Mouse (Mus musculus): ENCODE measurements around the gene Uba2. TPM values are rescaled to one million over a fixed set of nuclear protein-coding genes. Genes with fewer than 3 reads are reported as not detected.

Gene Uba2
- total RNA-seq, 1 experiment: 298 TPM

DNA sequence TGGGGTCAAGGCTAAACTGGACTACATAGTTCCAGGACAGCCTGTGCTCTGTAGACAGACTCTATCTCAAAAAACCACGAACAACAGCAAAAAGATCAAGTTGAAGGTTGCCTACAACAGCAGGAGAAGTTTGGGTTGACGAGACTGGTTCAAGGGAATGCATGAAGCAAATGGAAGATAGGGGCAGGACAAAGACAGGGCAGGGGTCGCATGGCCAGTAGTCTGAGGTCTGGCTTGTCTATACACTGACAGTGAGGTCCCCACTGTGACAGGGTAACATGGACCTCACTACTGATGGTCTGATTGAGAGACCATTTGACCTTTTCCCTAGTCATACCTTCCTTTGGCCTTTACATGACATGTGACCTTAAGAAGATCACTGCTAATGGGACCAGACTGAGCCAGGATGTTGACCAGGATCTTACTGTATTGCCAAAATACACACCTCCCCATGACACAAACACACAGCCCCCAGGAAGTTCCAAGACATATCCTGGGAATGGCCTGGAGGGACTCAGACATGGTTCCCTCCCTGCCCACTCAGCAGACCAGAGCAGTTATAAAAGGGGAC, 74.4 kb downstream of the Uba2 start, which contains the start of gene Scgb1b30:
TSS of gene Scgb1b30 (plus strand) at position 521 of the 571 bp plus-strand sequence.
- Histone ChIP-seq H3K4me1 (ENCODE audit: control insufficient read depth in 2 of 2, insufficient read depth in 2 of 2, low read length in 2 of 2, poor library complexity in 1 of 2) (no peaks in the 10 kb centered on the region), H3K9ac (ENCODE audit: insufficient read depth, low read depth, low read length, poor library complexity, severe bottlenecking) (no peak within 1 kb of the TSS), H3K36me3 (ENCODE audit: control insufficient read depth, insufficient read depth, low read length, poor library complexity, severe bottlenecking) (no peaks in the 10 kb centered on the region), H3K4me3 (ENCODE audit: insufficient read depth in 1 of 2, low read depth in 1 of 2, low read length in 2 of 2, poor library complexity in 1 of 2, severe bottlenecking in 1 of 2) (no peak within 1 kb of the TSS), H3K9me3 (ENCODE audit: control insufficient read depth, insufficient read depth, low read depth, low read length) (no peaks in the 10 kb centered on the region), H3K27ac (ENCODE audit: insufficient read depth, low read depth, low read length, poor library complexity, severe bottlenecking) (no peak within 1 kb of the TSS)
- in situ Hi-C loops (cut with MboI; ENCODE audit: low sequenced_read_pairs in 2 of 2, unreplicated experiment in 2 of 2): no loop called here
- TF ChIP-seq HCFC1 (IDR thresholded peaks at IDR 0.05; ENCODE audit: borderline replicate concordance, insufficient read depth, low read length) (no peak), ZNF384 (IDR thresholded peaks at IDR 0.05; ENCODE audit: low read depth, low read length) (no peak)
- DNase-seq (ENCODE audit: low read depth, low spot score): no peak

Other genes starting within 250 kb of the Uba2 start
- gene Scgb2b26, start 224.6 kb downstream of the Uba2 start, total RNA-seq (2012; rRNA removed): not detected in 2 replicates
- gene Scgb2b27, start 155.7 kb downstream of the Uba2 start, total RNA-seq (2012; rRNA removed): not detected in 2 replicates
- gene Scgb1b27, start 148.1 kb downstream of the Uba2 start, total RNA-seq (2012; rRNA removed): not detected in 2 replicates
- not detected in 2 replicates for gene Scgb1b30, start 74.2 kb downstream of the Uba2 start, total RNA-seq (2012; rRNA removed)
- gene Wtip, start 36.3 kb downstream of the Uba2 start, total RNA-seq (2012; rRNA removed): 68.6 and 96.7 TPM in 2 replicates
- gene Pdcd2l, start 27.1 kb upstream of the Uba2 start, total RNA-seq (2012; rRNA removed): 57.7 and 69.2 TPM in 2 replicates
- 227 and 285 TPM in 2 replicates for gene Gpi1, start 60.7 kb upstream of the Uba2 start, total RNA-seq (2012; rRNA removed)
- gene Gm6096, start 81.4 kb upstream of the Uba2 start, total RNA-seq (2012; rRNA removed): not detected in 2 replicates
- 29.0 and 33.6 TPM in 2 replicates for gene 4931406P16Rik, start 144.0 kb upstream of the Uba2 start, total RNA-seq (2012; rRNA removed)
- 69.3 and 72.7 TPM in 2 replicates for gene Lsm14a, start 223.7 kb upstream of the Uba2 start, total RNA-seq (2012; rRNA removed)

Measured in ES-E14 (cell line).